Mouse (Mus musculus) kidney, embryonic 16.5 days (tissue): ENCODE measurements around the gene Trim60. TPM values are rescaled to one million over a fixed set of nuclear protein-coding genes. Genes with fewer than 3 reads are reported as not detected.

Experiments used
- ATAC-seq: fragments of 200-750 bp; cut with Nextera tagmentation; 2 replicates; pipeline ENCODE4 v1.8.0; 2017; ENCODE audit warnings: moderate TSS enrichment; ENCODE audit not compliant: low FRiP score, low TSS enrichment
- H3K27ac ChIP-seq: fragments of 300-500 bp; sonication (generic); 2 replicates; pipeline ENCODE4 v1.5.1; 2014; ENCODE audit warnings: low read length
- H3K27me3 ChIP-seq: fragments of 300-500 bp; sonication (generic); 2 replicates; pipeline ENCODE4 v1.6.1; 2014; ENCODE audit warnings: low read length, control low read depth, mixed read lengths; ENCODE audit not compliant: insufficient read depth
- H3K36me3 ChIP-seq: fragments of 300-500 bp; sonication (generic); 2 replicates; pipeline ENCODE4 v1.6.1; 2014; ENCODE audit warnings: low read length, control low read depth, mixed read lengths; ENCODE audit not compliant: insufficient read depth
- H3K4me1 ChIP-seq: fragments of 300-500 bp; sonication (generic); 2 replicates; pipeline ENCODE4 v1.6.1; 2014; ENCODE audit warnings: low read length, control low read depth, mixed read lengths; ENCODE audit not compliant: insufficient read depth
- H3K4me2 ChIP-seq: fragments of 300-500 bp; sonication (generic); replicated peaks from 2 replicates; pipeline ENCODE4 v1.6.1; 2014; ENCODE audit warnings: low read depth, low read length
- H3K4me3 ChIP-seq: fragments of 300-500 bp; sonication (generic); 2 replicates; pipeline ENCODE4 v1.5.1; 2014; ENCODE audit warnings: mild to moderate bottlenecking, low read length
- H3K9ac ChIP-seq: fragments of 300-500 bp; sonication (generic); replicated peaks from 2 replicates; pipeline ENCODE4 v1.6.1; 2014; ENCODE audit warnings: low read length
- H3K9me3 ChIP-seq: fragments of 300-500 bp; sonication (generic); 2 replicates; pipeline ENCODE4 v1.6.1; 2016; ENCODE audit warnings: low read length, control low read depth
- WGBS: fragments of 180-500 bp; shearing (Covaris S2); extraction: QIAGEN DNeasy Blood & Tissue Kit; methylation state at CpG from one replicate; pipeline ENCODE4 v1.1.7; 2014; 5-methylcytosine and 5-hydroxymethylcytosine counted together
- polyA plus RNA-seq: library from polyadenylated mRNA; unstranded; fragments of >200 nt; fragmentation: Nextera tagmentation; extraction: Ambion mirVana; gene quantifications from 2 replicates; pipeline ENCODE4 v1.2.1, GENCODE M21; 2015

The Trim60 gene
- polyA plus RNA-seq, 1 experiment from 2014 or later = 0.07 TPM

DNA sequence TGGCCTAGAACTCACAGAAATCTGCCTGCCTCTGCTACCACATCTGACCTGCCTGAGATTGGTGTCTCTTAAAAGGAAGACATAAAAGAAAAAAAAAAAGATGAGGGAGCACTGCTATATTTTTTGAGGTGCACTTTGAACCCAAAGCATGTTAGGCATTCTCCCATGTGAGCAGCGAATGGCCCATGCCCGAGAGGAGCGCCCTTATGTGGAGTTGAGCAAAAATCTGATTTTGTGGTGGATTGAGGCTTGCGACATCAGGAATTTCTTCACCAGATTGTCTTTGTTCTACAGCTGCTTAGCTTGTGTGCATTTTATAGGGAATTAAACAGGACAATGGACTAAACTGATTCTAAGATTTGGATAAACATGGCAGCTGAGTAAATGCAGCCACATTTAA is 28.8 kb upstream of the Trim60 start:
- ATAC-seq = no peak
- Histone ChIP-seq H3K9me3 (no peaks in the 10 kb centered on the region), H3K27me3 (no peaks in the 10 kb centered on the region), H3K27ac (no peak overlapping the region), H3K4me2 (no peak overlapping the region), H3K9ac (no peak overlapping the region), H3K36me3 (no peaks in the 10 kb centered on the region), H3K4me1 (no peaks in the 10 kb centered on the region), H3K4me3 (no peak overlapping the region)
- 96% methylated on average over 4 of the region's 4 CpGs for WGBS

DNA sequence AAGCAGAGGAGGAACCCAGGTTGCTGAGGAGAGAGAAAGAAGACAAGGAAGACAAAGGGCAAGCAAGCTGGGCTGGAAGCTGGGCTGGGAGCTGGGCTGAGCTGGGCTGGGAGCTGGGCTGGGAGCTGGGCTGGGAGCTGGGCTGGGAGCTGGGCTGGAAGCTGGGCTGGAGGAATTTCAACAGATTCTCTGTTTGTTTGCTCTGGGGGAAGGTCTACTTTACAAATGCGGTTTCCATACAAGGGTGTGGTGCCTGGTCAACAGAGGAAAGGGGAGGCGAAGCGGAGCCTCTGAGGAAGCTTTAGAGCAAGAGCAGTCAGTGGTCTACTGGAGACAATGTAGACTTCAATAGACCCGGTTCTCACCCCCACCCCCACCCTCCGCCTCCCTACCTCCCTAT is 28.2 kb upstream of the Trim60 start:
- WGBS = 61% methylated on average over 5 of the region's 5 CpGs
- Histone ChIP-seq H3K9ac (no peak overlapping the region), H3K4me3 (no peak overlapping the region), H3K27me3 (no peaks in the 10 kb centered on the region), H3K4me1 (no peaks in the 10 kb centered on the region), H3K4me2 (no peak overlapping the region), H3K9me3 (no peaks in the 10 kb centered on the region), H3K27ac (no peak overlapping the region), H3K36me3 (no peaks in the 10 kb centered on the region)
- ATAC-seq = peak; percentile 46; the same call in 1 of the 2 replicates

DNA sequence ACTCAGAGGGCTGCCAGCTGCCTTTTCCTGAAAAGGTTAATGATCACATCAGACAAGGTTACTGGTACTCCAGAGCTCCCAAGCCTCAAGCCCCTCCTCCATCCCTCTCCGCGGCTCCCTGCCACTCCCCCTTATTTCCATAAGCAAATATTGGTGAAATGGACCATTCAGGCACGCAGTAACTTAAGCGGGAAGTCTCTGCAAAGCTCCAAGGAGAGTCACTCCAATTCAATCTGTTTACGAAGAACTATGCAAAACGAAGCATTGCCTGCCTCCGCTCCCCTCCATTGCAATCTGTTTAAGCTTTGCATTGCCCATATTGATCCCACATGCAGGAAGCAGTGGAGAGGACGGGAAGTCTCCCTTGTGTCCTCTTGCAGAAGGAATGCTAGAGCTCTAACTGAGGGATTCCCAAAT is 18.7 kb upstream of the Trim60 start, which contains the start of gene Apela:
TSS of gene Apela (minus strand) at position 220 of the 417 bp plus-strand sequence.
- peak within 1 kb of the TSS; percentile 53 for H3K9ac ChIP-seq
- ATAC-seq = peak; percentile 91

DNA sequence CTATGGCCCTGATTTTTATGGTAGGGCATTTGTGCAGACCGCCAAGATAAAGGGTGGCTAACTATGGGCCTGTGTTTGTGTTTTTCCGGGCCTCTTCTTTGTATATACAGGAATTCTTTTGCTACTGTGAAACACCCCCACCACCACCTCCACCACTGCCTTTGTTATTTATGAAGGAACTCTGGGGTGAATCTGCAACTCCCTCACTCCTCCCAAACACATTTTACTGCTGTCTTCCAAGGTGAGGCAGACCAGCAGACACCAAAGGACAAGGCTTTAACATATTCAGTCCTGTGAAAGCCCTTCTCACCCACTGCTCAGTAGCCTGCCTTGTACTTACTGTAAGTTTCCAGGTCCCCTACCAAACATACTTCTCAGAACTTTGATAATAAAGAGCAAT is 15.8 kb upstream of the Trim60 start:
- WGBS = 30% methylated on average over 2 of the region's 2 CpGs
- H3K36me3 ChIP-seq = no peaks in the 10 kb centered on the region
- no peak overlapping the region for H3K4me3 ChIP-seq
- no peaks in the 10 kb centered on the region for H3K27me3 ChIP-seq
- no peak overlapping the region for H3K9ac ChIP-seq
- H3K27ac ChIP-seq = peak overlapping the region; percentile 53; the same call in 1 of the 2 replicates
- ATAC-seq = no peak
- peak overlapping the region; percentile 10; the same call in 1 of the 2 replicates for H3K4me2 ChIP-seq
- H3K4me1 ChIP-seq = peaks cover 31% of the 10 kb centered on the region
- H3K9me3 ChIP-seq = no peaks in the 10 kb centered on the region

More for the DNA sequence above, 18.7 kb upstream of the Trim60 start, which contains the start of gene Apela:
- H3K27me3 ChIP-seq = no peaks in the 10 kb centered on the region
- peak within 1 kb of the TSS; percentile 41 for H3K4me3 ChIP-seq
- H3K4me1 ChIP-seq = peaks cover 31% of the 10 kb centered on the region
- H3K4me2 ChIP-seq = peak within 1 kb of the TSS; percentile 60
- peak within 1 kb of the TSS; percentile 78 for H3K27ac ChIP-seq
- H3K36me3 ChIP-seq = no peaks in the 10 kb centered on the region
- H3K9me3 ChIP-seq = no peaks in the 10 kb centered on the region
- 2% methylated on average over 8 of the region's 8 CpGs for WGBS

DNA sequence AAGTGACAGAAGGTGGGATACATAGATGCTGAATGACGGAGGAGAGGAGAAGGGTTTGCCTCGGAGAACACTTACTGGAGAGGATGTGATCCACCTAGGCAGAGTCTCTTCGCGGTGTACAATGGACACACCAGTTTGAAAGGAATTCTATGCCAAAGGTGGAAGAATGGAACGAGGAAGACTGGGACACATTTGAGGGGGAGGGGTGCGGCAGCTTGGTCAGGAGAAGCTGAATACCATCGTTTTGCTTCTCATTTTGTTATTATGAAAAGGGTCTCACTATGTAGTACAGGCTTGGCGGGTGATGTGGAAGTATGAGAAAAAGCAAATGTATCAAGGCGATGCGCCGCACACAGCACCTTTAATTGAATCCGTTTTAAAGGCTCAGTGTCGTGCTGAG is 14.7 kb upstream of the Trim60 start:
- no peak for ATAC-seq
- no peak overlapping the region for H3K9ac ChIP-seq
- H3K4me2 ChIP-seq = no peak overlapping the region
- no peaks in the 10 kb centered on the region for H3K36me3 ChIP-seq
- H3K4me3 ChIP-seq = no peak overlapping the region
- no peaks in the 10 kb centered on the region for H3K9me3 ChIP-seq
- H3K27ac ChIP-seq = no peak overlapping the region
- H3K27me3 ChIP-seq = no peaks in the 10 kb centered on the region
- H3K4me1 ChIP-seq = peaks cover 31% of the 10 kb centered on the region
- 85% methylated on average over 13 of the region's 13 CpGs for WGBS

DNA sequence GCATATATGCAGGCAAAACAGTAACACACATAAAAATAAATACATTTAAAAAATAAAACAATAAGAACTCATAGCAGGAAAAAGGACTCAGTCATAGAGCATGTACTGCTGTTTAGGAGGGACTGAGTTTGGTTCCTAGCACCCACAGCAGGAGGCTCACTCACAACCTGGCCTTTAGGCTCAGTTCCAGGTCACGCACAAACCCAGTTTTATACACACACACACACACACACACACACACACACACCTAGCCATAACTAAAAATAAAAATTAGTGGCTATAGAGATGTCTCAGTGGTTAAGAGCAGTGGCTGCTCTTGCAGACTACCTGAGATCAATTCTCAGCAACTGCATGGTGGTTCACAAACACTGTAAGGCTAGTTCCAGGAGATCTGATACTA is 13.7 kb upstream of the Trim60 start:
- H3K9ac ChIP-seq = no peak overlapping the region
- no peaks in the 10 kb centered on the region for H3K9me3 ChIP-seq
- H3K4me2 ChIP-seq = no peak overlapping the region
- no peak for ATAC-seq
- no peaks in the 10 kb centered on the region for H3K27me3 ChIP-seq
- peaks cover 24% of the 10 kb centered on the region for H3K4me1 ChIP-seq
- no peak overlapping the region for H3K27ac ChIP-seq
- 100% methylated on average over 1 of the region's 1 CpGs for WGBS
- no peaks in the 10 kb centered on the region for H3K36me3 ChIP-seq
- H3K4me3 ChIP-seq = no peak overlapping the region

DNA sequence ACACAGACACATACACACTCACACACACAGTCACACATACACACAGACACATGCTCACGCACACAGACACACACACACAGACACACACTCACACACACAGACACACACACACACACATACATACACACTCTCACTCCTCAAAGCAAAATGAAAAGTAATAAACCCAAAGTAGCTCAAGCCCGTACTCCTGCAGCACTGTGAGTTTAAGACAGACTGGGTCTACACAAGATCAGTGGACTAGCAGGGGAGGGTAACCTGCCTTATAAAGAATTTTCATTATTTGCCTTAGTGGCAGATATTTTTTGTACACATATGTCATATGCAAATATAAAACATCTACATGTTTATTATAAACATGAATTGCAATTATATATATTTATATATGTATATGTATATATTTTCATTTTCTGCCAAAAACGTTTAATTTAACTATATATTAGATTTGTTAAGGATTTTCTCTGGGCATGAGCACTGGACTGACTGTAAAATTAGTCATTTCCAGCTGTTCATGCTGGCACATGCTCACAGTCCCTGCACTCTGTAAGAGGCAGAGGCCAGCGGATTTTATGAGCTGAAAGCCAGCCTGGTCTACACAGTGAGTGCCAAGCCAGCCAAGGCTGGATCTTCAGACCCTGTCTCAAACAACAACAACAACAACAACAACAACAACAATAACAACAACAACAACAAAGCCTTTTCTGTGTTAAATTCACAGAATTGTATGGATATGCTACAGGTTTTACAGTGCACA is 12.5 kb upstream of the Trim60 start:
- ATAC-seq = no peak
- Histone ChIP-seq H3K9me3 (no peaks in the 10 kb centered on the region), H3K4me2 (no peak overlapping the region), H3K4me1 (peaks cover 20% of the 10 kb centered on the region), H3K4me3 (no peak overlapping the region), H3K27ac (no peak overlapping the region), H3K36me3 (no peaks in the 10 kb centered on the region), H3K27me3 (no peaks in the 10 kb centered on the region), H3K9ac (no peak overlapping the region)
- 80% methylated on average over 4 of the region's 4 CpGs for WGBS

DNA sequence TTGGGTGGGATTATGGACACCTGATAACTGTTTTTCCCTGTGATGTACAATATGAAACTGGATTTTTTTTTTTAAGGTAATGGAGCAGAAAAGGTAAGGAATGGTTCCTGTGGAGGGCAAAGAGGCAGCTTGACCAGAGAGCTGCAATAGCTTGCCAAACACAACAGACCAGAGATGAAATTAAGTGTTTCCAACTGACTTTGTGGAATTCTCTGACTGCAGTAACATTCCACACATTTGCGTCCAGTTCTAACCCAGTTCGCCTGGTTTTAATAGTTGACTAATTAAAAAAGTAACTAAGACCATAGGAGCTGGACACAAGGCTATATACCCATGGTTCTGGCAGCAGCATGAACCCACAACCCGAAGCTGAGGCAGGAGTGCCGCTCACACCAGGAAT is 11.4 kb upstream of the Trim60 start:
- Histone ChIP-seq H3K4me1 (peaks cover 14% of the 10 kb centered on the region), H3K27me3 (no peaks in the 10 kb centered on the region), H3K4me3 (no peak overlapping the region), H3K36me3 (no peaks in the 10 kb centered on the region), H3K9ac (no peak overlapping the region), H3K9me3 (no peaks in the 10 kb centered on the region), H3K27ac (no peak overlapping the region), H3K4me2 (no peak overlapping the region)
- 64% methylated on average over 4 of the region's 4 CpGs for WGBS
- peak; percentile 33; the same call in 1 of the 2 replicates for ATAC-seq

DNA sequence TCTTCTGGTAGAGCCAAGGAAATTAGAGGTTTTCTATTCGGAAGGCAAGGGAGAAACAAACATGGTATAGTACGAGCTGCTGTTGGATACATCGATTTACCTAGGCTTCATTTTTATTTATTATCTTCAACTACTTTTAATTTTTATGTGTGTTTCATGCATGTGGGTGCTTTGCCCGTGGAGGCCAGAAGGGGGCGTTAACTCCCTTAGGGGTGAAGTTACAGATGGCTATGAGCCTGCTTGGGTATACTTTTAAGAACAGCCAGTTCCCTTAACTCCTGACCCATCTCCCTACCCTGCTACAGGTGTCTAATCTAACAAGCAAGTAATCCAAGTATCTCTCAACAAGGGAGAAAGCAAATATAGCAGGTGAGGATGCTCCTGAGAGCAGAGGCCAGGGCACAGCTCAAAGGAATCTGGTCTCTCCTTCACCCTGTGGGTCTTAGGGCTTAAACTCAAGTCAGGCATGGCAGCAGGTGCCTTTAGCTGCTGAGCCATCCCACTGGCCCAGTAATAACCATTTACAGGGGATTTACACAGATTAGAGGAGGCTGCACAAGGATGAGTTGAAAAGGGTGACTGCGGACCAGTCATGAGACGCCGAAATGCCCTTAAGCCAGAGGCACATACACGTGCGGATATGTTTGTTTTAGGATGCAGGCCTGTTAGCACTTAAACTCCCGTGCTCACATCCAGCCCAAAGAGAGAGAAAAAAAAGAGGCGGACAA is 10.7 kb upstream of the Trim60 start:
- Histone ChIP-seq H3K36me3 (no peaks in the 10 kb centered on the region), H3K27me3 (no peaks in the 10 kb centered on the region), H3K27ac (0 out of 2 replicates have a peak overlapping the region, but pooled peaks have one; percentile 9), H3K4me1 (peaks cover 8% of the 10 kb centered on the region), H3K4me2 (no peak overlapping the region), H3K4me3 (no peak overlapping the region), H3K9me3 (no peaks in the 10 kb centered on the region), H3K9ac (no peak overlapping the region)
- ATAC-seq = no peak
- WGBS = 79% methylated on average over 12 of the region's 12 CpGs

GRCm38 (mm10) chr8:65022485-65022884 is 4.1 kb upstream of the Trim60 start:
- Histone ChIP-seq H3K27ac (no peak overlapping the region), H3K4me1 (no peaks in the 10 kb centered on the region), H3K4me2 (no peak overlapping the region), H3K36me3 (no peaks in the 10 kb centered on the region), H3K9me3 (no peaks in the 10 kb centered on the region), H3K9ac (no peak overlapping the region), H3K27me3 (no peaks in the 10 kb centered on the region), H3K4me3 (no peak overlapping the region)
- 48% methylated on average over 8 of the region's 8 CpGs for WGBS
- ATAC-seq = 0 out of 2 replicates have a peak, but pooled peaks have one; percentile 46
